Mouse (Mus musculus): ENCODE data around the gene Aplnr.

Gene Aplnr

DNA sequence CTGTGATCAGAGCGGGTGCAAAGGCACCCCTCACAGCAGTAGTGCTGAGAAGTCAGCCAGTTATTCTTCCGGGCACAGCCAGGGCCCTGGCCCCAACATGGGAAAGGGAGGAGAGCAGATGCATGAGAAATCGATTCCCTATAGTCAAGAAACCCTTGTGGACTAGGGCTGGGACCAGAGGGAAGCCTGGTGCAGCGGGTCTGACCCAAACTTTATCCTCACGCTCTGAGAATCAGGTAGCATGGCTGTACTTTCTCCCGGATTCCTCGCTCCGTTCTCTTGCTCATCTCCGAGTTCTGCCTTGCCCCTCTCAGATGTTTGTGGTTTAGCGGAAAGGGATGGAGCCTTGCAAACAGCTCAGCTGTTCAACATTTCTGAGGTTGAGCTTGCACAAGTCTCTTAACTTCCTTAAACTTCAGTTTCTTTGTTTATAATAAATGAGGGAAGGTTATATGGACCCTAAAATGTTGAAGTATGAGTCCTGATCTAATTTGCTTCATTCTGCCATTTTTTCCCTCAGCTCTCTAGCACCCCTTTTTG, 1.6 kb downstream of the Aplnr start:
- WGBS: 76% methylated on average over 10 of the region's 10 CpGs

GRCm38 (mm10) chr2:85138143-85138542, 2.1 kb downstream of the Aplnr start:
- WGBS: 50% methylated on average over 2 of the region's 2 CpGs

DNA sequence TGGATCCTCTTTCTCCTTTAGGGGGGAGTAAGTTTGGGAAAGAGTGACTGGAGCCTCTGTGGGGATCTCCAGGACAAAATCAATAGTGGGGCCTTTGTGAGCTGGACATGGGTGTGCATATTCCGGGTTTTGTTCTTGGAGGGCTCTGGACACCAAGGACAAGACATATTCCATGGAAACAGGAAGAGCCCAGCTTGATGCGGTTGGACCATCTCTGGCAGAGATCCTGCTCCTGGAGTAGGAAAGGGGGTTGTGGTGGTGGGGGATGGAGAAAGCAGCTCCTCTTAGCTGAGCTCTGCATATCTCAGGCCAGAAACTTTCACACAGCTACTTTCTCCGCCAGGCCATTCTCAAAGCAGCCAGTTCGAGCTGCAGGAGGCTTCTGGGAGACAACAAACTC, 3.4 kb downstream of the Aplnr start:
- 72% methylated on average over 4 of the region's 4 CpGs for WGBS

DNA sequence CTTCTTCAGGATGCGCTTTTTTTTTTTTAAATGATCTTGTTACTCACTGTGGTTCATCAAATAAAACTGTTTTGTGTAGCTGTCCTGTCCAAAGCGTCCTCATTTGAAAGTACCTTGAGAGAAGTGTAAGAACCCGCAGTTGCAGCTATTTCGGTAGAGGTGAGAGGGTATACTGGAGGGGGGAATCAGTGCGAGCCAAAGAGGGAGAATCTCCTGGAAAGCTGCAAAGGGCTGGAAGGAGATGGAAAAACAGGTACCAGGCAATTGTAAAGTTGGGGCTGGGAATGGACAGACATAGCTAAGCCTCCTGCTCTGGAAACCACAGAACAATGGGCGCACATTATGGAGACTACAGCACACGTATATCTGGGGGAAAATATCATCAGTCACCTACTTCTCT, 3.8 kb downstream of the Aplnr start:
- 81% methylated on average over 7 of the region's 7 CpGs for WGBS

DNA sequence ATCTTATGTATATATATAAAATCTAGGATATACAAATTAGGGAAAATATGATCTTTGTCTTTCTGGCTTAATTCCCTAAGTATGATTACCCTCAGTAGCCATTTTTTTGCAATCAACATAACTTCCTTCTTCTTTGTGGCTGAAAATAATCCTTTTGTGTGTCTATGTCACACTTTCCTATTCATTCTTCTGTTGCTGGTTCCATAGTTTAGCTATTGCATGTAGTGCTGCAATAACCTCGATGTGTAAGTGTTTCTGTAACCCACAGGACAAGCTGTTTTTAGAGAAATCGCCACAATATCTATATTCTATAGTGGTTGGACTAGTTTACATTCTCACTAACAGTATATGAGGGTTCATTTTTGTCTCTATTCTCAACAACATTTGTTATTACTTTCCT, 8.9 kb downstream of the Aplnr start:
- 79% methylated on average over 2 of the region's 2 CpGs for WGBS

DNA sequence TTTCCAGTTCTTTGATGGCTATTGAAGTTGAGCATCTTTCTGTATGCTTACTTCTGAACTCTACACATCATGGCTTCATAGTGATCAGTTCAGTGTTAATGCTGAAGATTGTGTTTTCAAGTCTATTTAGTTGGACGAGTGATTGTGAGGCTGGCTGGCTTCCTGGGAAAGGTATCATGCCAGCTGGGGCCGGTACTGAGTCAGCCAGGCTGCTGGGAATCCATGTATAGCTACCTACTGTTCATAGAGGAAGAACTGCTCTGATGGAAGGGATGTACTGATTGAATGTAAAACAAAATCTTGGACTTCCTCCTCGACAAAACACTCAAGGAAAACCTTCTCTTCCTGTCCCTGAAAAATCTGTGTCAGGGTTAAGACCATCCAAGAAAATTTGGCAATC, 9.3 kb downstream of the Aplnr start:
- 37% methylated on average over 3 of the region's 3 CpGs for WGBS

GRCm38 (mm10) chr2:85147481-85147880, 11.5 kb downstream of the Aplnr start:
- 47% methylated on average over 2 of the region's 2 CpGs for WGBS

GRCm38 (mm10) chr2:85150373-85150772, 14.3 kb downstream of the Aplnr start:
- WGBS: 88% methylated on average over 1 of the region's 1 CpGs

DNA sequence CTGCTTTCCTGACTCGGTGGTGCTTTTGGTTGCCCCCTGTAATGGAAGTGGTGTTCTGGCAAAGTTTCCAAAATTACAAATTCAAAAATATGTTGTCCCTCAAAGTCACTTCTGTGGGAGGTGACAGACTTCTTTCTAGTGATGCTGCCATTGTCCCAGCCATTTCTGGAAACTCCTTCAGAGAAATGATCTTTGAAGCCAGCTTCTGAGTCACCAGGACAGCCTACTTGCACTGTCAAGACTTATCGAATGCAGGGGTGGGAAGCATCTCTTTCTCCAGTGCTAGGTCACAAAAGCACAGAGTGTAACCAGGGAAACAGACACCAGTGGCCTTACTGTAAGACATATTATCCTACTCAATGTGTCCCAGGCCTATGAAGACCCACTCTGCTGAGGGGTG, 15.2 kb downstream of the Aplnr start:
- 53% methylated on average over 2 of the region's 2 CpGs for WGBS

GRCm38 (mm10) chr2:85155334-85155733, 19.3 kb downstream of the Aplnr start:
- 75% methylated on average over 9 of the region's 9 CpGs for WGBS

DNA sequence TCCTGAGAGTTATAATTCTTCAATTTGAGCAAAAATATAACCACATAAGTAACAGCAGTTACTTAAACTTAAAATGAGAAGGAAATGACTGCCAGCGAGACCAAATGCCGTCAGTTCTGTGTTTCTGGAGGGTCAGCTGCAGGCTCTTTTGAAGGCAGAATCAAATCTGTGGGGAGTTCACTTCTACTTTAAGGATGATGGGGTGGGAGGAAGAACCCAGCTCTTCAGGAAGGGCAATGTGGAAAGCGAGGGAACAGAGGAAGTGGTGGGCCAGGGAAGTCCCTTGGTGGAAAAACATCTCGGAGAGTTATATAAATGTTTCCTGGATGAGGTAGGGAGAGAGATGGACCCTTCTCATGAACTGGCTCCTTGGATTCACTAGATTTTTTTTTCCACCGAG, 20.1 kb downstream of the Aplnr start:
- WGBS: 88% methylated on average over 5 of the region's 5 CpGs

DNA sequence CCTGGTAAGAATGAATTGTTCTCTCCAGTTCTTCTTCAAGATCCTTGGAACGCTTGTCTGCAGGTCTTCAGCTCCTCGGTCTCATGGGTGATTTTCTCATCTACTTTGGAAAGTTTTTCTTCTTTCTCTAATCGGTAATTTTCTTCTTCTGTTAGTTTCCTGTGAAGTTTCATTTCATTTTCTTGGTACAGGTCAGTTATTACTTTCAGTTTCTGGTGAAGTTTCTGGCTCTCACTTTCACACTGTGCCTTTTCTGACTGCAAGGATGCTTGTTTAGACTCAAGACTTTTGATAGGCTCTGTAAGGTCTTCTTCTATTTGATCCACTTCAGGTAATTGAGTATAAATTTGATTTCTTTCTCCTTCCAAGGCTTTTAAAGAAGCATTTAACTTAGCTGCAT, 21.4 kb downstream of the Aplnr start:
- WGBS: 85% methylated on average over 3 of the region's 3 CpGs

DNA sequence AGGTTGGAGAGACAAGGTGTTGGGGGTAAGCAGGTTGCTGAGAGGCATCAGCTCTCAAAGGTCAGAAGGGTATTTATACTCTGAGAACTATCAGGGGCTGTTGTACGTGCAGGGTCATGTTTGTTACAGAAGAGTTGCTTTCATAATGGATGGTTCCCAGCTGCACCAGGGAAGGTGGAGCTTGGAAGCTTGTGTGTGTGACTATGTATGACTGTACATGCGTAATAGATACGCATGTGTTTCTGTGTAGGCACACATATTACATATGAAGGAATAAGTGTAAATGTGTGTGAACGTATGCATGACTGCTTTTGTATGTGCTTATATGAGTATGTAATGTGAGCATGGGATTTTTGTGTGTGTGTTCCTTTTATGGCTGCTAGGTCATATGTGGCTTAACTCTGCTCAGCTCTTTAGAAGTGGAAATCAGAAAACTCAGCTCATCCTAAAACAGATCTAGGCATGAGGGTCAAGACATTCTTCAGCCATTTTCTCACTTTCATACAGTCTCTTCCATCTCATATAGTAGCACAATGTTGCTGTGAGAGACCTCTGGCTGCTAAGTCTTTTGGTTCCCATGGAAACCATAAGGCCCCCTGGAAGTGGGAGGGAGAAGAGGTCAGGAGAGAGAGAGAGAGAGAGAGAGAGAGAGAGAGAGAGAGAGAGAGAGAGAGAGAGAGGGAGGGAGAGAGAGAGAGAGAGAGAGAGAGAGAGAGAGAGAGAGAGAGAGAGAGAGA, 25.0 kb downstream of the Aplnr start:
- 87% methylated on average over 4 of the region's 4 CpGs for WGBS

GRCm38 (mm10) chr2:85161638-85162093, 25.6 kb downstream of the Aplnr start:
- WGBS: 42% methylated on average over 1 of the region's 1 CpGs

DNA sequence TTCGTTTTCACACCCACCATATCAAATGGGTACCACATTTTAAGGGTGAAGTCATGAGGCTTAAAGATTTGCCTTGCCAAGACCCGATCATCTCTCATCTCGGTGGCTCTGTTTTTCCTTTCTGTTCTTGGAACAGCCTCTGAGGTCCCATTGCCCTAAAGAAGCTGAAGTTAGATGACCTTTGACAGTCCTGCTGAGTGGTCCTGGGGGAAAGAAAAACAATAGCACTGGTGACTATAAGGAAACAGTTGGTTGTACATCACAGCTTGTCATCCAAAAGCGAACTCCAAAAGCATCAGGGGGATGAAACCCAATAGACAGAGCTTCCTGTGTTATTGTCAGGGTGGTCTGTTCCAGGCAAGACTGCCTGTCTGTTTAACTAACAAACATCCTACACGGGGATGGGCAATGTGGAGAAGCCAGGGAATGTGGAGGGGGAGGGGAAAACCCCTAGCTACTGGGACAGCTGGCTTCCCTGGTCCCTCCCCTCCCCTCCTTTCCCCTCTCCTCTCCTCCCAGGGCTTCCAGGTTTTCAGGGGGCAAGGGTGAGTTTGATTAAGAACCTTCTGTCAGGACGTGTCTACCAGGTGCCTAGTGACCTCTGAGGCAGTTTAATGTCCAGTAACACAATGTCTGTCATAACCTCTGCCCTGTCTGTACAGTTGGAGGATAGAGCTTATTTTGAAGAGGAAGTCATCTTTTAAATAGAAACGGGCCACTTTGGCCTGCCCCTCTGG, 27.5 kb downstream of the Aplnr start:
- WGBS: 61% methylated on average over 7 of the region's 7 CpGs

- WGBS: 48% methylated on average over 1 of the region's 1 CpGs
Measured at GRCm38 (mm10) chr2:85167624-85168023, 31.6 kb downstream of the Aplnr start.

- WGBS: 92% methylated on average over 1 of the region's 1 CpGs
Measured at GRCm38 (mm10) chr2:85168327-85168726, 32.3 kb downstream of the Aplnr start.

GRCm38 (mm10) chr2:85172071-85172762, 36.2 kb downstream of the Aplnr start:
- 68% methylated on average over 3 of the region's 3 CpGs for WGBS

- WGBS: 84% methylated on average over 2 of the region's 2 CpGs
Measured at GRCm38 (mm10) chr2:85172763-85173103, 36.7 kb downstream of the Aplnr start.

DNA sequence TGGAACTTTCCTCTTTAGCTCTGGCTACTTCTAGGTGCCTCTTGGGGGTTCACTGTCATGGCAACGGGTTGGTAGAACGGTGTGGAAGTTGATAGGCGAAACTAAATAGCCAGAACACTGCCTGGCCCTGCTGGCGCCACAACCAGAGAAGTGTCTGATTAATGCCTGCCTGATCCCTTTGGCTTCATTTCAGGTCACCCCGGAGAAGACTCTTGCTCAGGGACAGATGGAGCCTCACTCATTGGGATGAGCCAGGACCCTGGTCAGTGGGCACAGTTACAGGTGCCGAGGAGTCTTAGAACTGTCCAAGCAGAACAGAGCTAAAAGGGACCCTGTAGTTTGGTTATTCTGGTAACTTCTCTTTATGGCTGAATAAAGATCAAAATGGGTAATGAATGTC, 37.5 kb downstream of the Aplnr start:
- 89% methylated on average over 6 of the region's 6 CpGs for WGBS

GRCm38 (mm10) chr2:85178139-85178800, 42.2 kb downstream of the Aplnr start:
- WGBS: 75% methylated on average over 4 of the region's 4 CpGs

- 37% methylated on average over 6 of the region's 6 CpGs for WGBS
Measured at GRCm38 (mm10) chr2:85187582-85188151, 51.6 kb downstream of the Aplnr start.

All from cerebral cortex, adult 2 months (tissue).